Mouse (Mus musculus) E14TG2a.4 (cell line): Measurements from ENCODE around the gene C1d.

Experiments
- H3K27me3 ChIP-seq: 2 replicates; pipeline ENCODE4 v1.6.1; 2014; ENCODE audit warnings: low read length, control low read depth; ENCODE audit not compliant: insufficient read depth
- H3K36me3 ChIP-seq: 2 replicates; pipeline ENCODE4 v1.6.1; 2014; ENCODE audit warnings: low read length, control low read depth; ENCODE audit not compliant: insufficient read depth
- H3K4me1 ChIP-seq: replicated peaks from 2 replicates; pipeline ENCODE4 v1.6.1; 2014; ENCODE audit warnings: low read depth, low read length, control low read depth
- H3K4me3 ChIP-seq: replicated peaks from 2 replicates; pipeline ENCODE4 v1.5.1; 2014; ENCODE audit warnings: mild to moderate bottlenecking, low read length
- H3K9me3 ChIP-seq: 2 replicates; pipeline ENCODE4 v1.6.1; 2014; ENCODE audit warnings: low read length, control low read depth
- CTCF ChIP-seq: conservative IDR thresholded peaks from 2 replicates; pipeline ENCODE4 v1.5.1; 2014; ENCODE audit warnings: low read length
- NANOG ChIP-seq: IDR thresholded peaks from 2 replicates; pipeline ENCODE4 v1.6.1; 2014; ENCODE audit warnings: borderline replicate concordance, low read length, mixed read lengths
- POU5F1 ChIP-seq: IDR thresholded peaks from 2 replicates; pipeline ENCODE4 v1.6.1; 2014; ENCODE audit warnings: low read length, borderline replicate concordance

Gene C1d

DNA sequence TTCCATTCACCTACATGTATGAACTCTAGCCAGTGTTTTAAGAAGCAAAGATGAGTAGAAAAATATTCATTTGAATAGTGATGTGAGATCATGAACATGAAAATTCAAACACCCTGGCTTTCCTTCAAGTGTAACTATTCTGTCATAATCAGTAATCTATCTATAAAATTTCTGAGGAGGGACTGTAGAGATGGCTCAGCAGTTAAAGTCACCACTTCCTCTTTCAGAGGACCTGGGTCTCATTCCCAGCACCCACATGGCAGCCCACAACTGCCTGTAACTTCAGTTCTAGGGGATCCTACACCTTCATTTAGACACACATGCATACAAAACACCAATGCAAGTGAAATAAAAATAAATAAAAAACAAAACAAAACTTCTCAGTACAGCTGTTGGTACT lies 8.7 kb upstream of the C1d start:
- Histone ChIP-seq H3K9me3 (no peaks in the 10 kb centered on the region), H3K4me3 (no peak overlapping the region), H3K36me3 (no peaks in the 10 kb centered on the region), H3K27me3 (no peaks in the 10 kb centered on the region), H3K4me1 (no peaks in the 10 kb centered on the region)
- TF ChIP-seq POU5F1 (no peak), NANOG (no peak), CTCF (no peak)

DNA sequence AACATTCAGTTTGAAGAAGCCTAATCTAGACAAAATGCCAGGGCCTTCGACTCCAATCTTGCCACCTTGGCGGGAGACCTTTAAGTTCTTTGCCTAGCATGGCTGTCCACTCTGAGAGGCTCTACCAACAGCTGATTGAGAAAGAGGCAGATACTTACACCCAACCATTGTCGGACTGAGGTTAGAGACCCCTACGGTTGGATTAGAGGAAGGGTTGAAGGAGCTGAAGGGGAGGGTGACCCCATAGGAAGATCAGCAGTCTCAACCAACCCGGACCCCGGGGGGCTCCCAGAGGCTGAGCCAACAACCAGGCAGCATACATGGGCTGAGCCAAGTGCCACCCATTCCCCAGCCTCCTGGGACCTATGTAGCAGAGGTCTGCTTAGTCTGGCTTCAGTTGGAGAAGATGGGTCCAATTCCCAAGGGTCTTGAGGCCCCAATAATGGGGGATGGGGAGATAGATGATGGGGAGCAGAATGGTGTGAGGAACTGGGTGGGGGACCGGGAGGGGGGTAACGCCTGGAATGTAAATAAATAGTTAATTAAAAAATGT lies 490 bp upstream of the C1d start:
- H3K36me3 ChIP-seq: no peaks in the 10 kb centered on the region
- no peaks in the 10 kb centered on the region for H3K9me3 ChIP-seq
- TF ChIP-seq CTCF (no peak), NANOG (no peak), POU5F1 (no peak)
- H3K4me3 ChIP-seq: peak overlapping the region; percentile 90
- peaks cover 12% of the 10 kb centered on the region for H3K4me1 ChIP-seq
- no peaks in the 10 kb centered on the region for H3K27me3 ChIP-seq

DNA sequence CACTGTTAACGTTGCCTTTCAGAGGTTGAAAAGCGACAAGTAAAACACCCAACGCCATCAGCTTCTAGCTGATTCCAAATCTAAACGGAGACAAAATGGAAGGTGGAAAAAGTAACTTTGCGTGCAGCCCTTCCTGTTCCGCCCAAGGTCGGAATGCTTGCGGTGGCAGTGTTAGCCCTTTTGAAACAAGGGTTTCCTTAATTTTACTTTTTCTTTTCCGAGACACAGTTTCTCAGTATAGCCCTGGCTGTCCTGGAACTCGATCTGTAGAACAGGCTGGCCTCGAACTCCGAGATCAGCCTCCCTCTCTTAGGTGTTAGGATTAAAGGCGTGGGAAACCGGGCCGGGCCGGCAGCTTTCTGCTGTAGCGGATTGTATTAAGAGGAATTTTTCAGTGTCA lies 482 bp downstream of the C1d start:
- no peaks in the 10 kb centered on the region for H3K9me3 ChIP-seq
- TF ChIP-seq NANOG: no peak
- TF ChIP-seq CTCF: no peak
- no peak for TF ChIP-seq POU5F1

DNA sequence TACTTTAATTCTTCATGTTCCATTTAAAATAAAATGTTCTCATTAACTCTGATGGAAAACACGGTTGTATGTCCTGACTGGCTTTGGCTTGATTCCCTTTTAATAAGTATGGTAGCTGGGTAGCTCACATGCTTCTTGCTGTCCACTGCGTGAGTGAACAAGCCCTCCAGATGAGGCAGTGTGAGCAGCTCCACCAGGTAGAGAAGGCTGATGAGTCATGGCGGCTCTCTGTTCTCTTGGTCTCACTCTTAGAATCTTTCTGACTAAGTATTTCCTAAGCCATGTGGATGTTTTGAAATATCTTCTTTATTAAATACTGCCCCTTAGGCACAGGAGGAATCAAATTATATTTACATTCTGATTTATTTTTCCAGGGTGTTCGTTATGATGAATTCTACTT lies 9.8 kb downstream of the C1d start:
- no peaks in the 10 kb centered on the region for H3K4me1 ChIP-seq
- no peak for TF ChIP-seq NANOG
- no peak for TF ChIP-seq CTCF
- TF ChIP-seq POU5F1: no peak

More for the DNA sequence above, 482 bp downstream of the C1d start:
- no peaks in the 10 kb centered on the region for H3K36me3 ChIP-seq
- H3K4me1 ChIP-seq: peaks cover 12% of the 10 kb centered on the region
- no peaks in the 10 kb centered on the region for H3K27me3 ChIP-seq
- peak overlapping the region; percentile 90 for H3K4me3 ChIP-seq

DNA sequence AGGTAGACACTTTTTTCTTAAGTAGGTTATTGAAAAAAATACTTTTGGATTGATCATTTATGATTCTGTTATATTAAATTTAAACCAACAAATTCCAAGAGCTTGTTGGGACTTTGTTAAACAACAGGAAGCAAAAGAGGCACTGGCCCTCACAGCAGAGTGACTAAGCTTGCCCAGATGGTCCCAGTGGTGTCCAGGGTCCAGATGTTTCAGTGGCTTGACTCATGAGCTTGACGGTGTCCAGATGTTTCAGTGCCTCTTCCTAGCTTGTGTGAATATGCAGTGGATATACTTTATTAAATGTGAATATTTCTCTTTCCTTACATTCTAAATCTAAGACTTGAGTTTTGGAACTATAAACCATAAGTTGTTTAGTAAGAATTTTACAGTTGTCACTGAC lies 11.4 kb downstream of the C1d start:
- Histone ChIP-seq H3K9me3 (no peaks in the 10 kb centered on the region), H3K27me3 (no peaks in the 10 kb centered on the region), H3K36me3 (peaks cover 20% of the 10 kb centered on the region), H3K4me1 (no peaks in the 10 kb centered on the region), H3K4me3 (no peak overlapping the region)
- TF ChIP-seq POU5F1 (no peak), NANOG (no peak), CTCF (no peak)

More for the DNA sequence above, 9.8 kb downstream of the C1d start:
- H3K9me3 ChIP-seq: no peaks in the 10 kb centered on the region
- H3K4me3 ChIP-seq: no peak overlapping the region
- H3K36me3 ChIP-seq: peaks cover 20% of the 10 kb centered on the region
- H3K27me3 ChIP-seq: no peaks in the 10 kb centered on the region

DNA sequence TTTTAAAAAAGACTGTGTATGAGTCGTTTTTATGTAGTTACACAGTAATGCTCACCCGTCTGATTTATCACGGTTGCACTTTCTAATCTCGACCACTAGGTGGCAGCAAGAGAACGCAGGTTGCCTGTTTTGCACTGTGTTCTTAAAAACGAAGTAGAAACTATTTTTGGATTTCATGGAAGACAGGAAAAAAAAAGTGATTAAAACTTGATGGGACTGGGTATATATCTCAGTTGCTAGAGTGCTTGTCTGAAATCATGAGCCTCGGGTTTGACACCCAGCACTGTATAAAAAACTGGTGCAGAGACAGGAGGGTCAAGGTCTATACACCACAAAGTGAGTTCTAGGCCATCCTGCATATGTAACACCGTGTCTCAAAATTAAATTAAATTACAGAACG lies 22.6 kb downstream of the C1d start:
- H3K4me3 ChIP-seq: no peak overlapping the region
- H3K27me3 ChIP-seq: no peaks in the 10 kb centered on the region
- H3K4me1 ChIP-seq: no peaks in the 10 kb centered on the region
- H3K36me3 ChIP-seq: no peaks in the 10 kb centered on the region
- H3K9me3 ChIP-seq: no peaks in the 10 kb centered on the region
- no peak for TF ChIP-seq NANOG
- TF ChIP-seq POU5F1: no peak
- peak; percentile 86 for TF ChIP-seq CTCF

DNA sequence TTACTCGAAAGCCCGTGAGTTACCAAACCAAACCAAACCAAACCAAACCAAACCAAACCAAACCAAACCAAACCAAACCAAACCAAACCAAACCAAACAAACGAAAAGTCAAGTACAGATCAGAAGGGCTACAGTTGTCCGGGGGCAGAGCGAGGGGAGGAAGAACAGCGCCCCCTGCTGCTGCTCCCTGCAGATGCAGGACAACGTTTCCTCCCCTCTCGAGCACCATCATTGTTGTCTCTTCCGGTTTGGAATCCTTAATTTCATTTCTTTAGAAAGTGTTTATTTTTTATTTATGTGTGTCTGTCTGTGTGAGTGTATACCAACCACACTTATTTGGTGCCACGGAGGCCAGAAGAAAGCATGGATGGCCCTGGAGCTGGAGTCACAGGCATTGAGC lies 26.7 kb downstream of the C1d start:
- Histone ChIP-seq H3K4me1 (no peaks in the 10 kb centered on the region), H3K9me3 (no peaks in the 10 kb centered on the region), H3K4me3 (no peak overlapping the region), H3K27me3 (no peaks in the 10 kb centered on the region), H3K36me3 (no peaks in the 10 kb centered on the region)
- peak; percentile 80 for TF ChIP-seq CTCF
- TF ChIP-seq NANOG: no peak

DNA sequence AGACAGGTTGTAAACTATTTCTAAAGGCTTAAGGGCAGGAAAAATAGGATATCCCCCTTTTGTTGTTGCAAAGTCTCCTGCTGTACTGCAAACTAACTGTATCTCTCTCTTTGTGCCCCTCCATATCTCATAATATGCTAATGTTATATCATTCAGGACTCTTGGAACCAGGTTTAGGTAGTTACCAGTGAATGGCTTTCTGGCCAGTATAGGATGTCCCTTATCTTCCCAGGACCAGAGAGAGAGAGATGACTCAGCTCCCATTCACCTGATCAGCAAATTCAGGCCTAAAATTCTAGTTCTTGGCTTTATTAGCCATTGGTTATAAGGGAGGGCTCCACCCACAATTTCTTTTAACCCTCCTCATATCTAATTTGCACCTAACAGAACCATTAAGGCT lies 31.5 kb downstream of the C1d start:
- Histone ChIP-seq H3K27me3 (no peaks in the 10 kb centered on the region), H3K4me3 (no peak overlapping the region), H3K4me1 (no peaks in the 10 kb centered on the region), H3K36me3 (no peaks in the 10 kb centered on the region), H3K9me3 (no peaks in the 10 kb centered on the region)
- TF ChIP-seq CTCF: no peak
- no peak for TF ChIP-seq NANOG
- TF ChIP-seq POU5F1: no peak

DNA sequence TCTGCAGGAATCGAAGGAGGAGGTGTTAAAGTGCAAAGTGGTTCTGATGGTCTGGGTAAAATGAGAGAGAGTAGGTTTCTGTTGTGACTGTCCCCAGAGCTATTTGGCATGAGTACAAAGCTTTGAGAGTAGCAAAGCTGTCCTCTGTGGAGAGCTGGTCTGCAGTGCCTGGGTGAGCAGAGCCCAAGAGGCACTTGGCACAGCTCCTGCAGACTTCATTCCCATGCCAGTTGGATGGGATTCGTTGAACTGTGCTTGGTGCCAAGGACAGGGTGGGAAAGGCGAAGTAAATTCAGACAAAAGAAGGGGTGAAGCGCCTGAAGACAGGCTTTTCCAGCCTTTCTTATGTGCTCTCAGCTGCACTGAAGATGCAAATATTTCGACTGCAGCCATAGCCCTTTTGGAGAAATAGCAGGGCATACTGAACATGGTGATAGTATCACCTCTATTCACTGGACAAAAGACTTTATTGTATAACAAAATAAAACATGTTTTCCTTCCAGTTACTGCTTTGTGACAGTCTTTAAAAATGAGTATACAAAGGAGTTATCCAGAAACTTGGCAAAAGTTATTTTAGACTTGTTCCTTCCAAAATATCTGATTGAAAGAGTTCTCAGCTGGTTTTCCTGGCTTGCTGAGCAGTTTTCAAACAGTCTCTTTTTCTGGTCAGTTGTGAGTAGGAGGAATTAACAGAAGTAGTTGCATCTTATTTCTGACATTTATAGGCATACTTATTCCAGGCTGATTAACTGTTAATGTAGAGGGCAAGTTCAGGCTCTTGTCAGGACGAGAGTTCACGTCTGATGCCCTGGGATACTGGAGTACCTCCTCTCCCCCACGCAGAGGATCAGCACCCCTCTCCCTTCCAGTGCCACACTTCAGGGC lies 48.9 kb downstream of the C1d start:
- Histone ChIP-seq H3K4me3 (no peak overlapping the region), H3K27me3 (no peaks in the 10 kb centered on the region), H3K9me3 (no peaks in the 10 kb centered on the region), H3K36me3 (no peaks in the 10 kb centered on the region), H3K4me1 (no peaks in the 10 kb centered on the region)
- no peak for TF ChIP-seq CTCF
